Mouse (Mus musculus): ENCODE measurements around the gene Armc5.

Gene Armc5

GRCm38 (mm10) chr7:128246496-128247391 lies 9.6 kb downstream of the Armc5 start, which contains the start of gene Tgfb1i1:
Gene Tgfb1i1 (plus strand): TSS chr7:128246812.
- peak; percentile 77 for DNase-seq (ENCODE audit: low spot score)

GRCm38 (mm10) chr7:128247443-128247842 lies 10.3 kb downstream of the Armc5 start:
- DNase-seq (ENCODE audit: low spot score): peak; percentile 93

- no peak for DNase-seq (ENCODE audit: low spot score)
Measured at GRCm38 (mm10) chr7:128248081-128249042, 11.2 kb downstream of the Armc5 start.

GRCm38 (mm10) chr7:128249998-128250397 lies 12.9 kb downstream of the Armc5 start:
- no peak for DNase-seq (ENCODE audit: low spot score)

GRCm38 (mm10) chr7:128251946-128252345 lies 14.8 kb downstream of the Armc5 start:
- peak; percentile 35 for DNase-seq (ENCODE audit: low spot score)

- peak; percentile 70 for DNase-seq (ENCODE audit: low spot score)
Measured at GRCm38 (mm10) chr7:128252609-128253008, 15.5 kb downstream of the Armc5 start.

GRCm38 (mm10) chr7:128254978-128255377 lies 17.8 kb downstream of the Armc5 start:
- DNase-seq (ENCODE audit: low spot score): no peak

GRCm38 (mm10) chr7:128255757-128256156 lies 18.6 kb downstream of the Armc5 start:
- DNase-seq (ENCODE audit: low spot score): no peak

DNA sequence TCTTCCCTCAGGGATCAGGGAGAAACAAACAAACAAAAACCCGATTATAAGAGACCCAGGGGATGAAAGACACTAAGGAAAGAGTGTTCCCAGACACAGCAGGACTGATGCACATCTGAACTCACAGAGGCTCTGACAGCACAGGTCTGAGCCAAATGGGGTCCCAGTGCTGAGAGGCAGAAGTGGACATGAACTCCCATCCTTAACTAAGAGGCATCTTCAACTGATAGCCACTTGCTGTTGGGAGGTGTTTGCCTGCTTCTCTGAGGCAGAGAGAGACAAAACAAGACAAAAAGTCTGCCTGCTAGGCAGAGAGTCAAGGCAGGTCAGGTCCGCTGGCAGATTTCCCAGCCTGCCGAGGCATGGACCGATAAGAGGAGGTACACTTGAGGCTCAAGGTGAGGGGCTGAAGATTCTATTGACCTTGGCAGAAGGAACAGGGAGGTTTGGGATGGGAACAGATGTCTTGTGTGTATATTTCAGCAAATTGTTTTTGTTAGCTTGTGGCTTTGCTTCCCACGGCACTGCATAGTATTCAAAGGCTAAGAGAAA lies 19.7 kb downstream of the Armc5 start:
- DNase-seq (ENCODE audit: low spot score): peak; percentile 78

DNA sequence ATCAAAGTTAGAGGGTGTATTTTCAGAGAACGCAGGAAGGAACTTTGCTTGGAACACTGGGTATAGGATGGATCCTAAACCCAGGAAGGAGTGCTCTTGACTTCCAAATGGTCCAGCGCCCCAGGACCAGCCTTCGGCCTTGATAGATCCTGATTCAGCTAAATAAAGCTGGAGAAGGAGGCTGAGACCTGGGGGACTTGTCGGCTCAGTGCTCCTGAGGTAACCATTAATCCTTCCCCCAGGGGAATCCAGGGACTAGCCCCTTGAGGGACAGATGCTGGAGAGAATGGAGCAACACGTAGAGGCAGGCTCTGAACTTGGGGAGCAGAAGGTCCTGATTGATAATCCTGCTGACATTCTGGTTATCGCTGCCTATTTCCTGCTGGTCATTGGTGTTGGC lies 28.3 kb downstream of the Armc5 start, which contains the start of gene Slc5a2:
Gene Slc5a2, plus strand, starts transcription at position 247 of the 400 bp plus-strand sequence.
- DNase-seq (ENCODE audit: low spot score): no peak

- no peak for DNase-seq (ENCODE audit: low spot score)
Measured at GRCm38 (mm10) chr7:128266056-128266455, 28.9 kb downstream of the Armc5 start.

DNA sequence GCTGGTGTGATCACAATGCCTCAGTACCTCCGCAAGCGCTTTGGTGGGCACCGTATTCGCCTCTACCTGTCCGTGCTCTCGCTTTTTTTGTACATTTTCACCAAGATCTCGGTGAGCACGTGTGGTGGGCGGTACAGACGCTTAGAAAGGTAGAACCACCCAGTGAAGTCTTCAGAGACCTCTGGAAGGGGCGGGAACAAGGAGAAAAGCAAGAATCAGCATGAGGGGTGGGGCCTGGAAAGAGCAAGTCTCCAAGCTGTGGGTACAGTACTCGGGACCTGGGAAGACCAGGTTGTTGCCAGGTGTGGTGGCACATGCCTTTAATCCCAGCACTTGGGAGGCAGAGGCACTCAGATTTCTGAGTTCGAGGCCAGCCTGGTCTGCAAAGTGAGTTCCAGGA lies 30.2 kb downstream of the Armc5 start:
- DNase-seq (ENCODE audit: low spot score): no peak

- DNase-seq (ENCODE audit: low spot score): no peak
Measured at GRCm38 (mm10) chr7:128267813-128268212, 30.7 kb downstream of the Armc5 start.

- no peak for DNase-seq (ENCODE audit: low spot score)
Measured at GRCm38 (mm10) chr7:128270431-128270850, 33.3 kb downstream of the Armc5 start.

DNA sequence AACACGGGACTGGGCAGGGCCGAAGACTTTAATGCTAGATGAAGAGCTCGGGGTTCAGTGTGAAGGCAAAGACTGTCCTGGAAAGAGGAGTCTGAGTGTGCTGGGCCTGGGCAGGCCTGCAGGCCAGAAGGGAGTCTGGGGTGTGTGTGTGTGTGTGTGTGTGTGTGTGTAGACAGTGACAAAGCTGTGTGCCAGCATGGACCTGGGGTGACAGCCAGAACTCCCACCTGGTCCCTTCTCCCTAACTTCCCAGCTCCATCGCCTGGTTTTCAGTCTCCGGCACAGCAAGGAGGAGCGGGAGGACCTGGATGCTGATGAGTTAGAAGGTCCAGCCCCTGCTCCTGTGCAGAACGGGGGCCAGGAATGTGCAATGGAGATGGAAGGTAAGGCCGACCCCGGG lies 34.4 kb downstream of the Armc5 start:
- DNase-seq (ENCODE audit: low spot score): no peak

DNA sequence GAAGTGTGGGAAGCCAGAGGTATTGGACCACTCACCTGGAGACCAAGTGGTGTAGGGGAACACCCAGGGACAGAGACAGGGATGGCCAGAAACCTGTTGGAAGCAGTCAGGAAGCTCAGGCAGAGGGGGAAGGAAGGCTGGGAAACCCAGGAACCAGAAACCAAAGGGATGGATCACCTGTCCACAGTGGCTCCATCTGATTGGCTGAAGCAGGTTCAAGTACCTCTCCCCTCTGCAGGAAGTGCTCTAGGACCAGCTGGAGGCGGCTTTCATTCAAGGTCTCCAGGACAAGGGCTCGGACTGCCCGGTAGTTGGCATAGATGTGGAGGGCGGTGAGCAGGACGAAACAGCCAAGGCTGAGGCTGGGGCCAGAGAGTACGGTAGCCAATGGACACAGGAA lies 38.9 kb downstream of the Armc5 start:
- no peak for DNase-seq (ENCODE audit: low spot score)

GRCm38 (mm10) chr7:128279750-128280149 lies 42.6 kb downstream of the Armc5 start:
- DNase-seq (ENCODE audit: low spot score): no peak

DNA sequence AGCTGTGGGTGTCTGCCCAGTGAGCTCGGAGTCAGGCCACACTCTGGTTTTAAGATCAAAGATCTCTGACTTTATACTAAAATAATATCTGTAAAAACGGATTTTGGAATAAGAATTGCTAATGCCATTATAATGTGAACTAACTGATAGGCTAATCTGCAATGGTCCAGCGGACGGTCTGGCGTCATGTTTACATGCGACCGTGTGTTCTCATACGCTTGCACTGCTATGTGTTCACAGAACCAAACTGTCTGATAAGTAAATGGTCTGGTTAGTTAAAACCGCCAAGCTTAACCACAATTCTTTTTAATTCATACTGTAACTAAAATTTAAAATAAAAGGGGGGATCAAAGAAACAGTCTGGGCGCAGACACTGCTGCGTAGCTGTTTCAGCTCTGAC lies 44.6 kb downstream of the Armc5 start:
- no peak for DNase-seq (ENCODE audit: low spot score)

DNA sequence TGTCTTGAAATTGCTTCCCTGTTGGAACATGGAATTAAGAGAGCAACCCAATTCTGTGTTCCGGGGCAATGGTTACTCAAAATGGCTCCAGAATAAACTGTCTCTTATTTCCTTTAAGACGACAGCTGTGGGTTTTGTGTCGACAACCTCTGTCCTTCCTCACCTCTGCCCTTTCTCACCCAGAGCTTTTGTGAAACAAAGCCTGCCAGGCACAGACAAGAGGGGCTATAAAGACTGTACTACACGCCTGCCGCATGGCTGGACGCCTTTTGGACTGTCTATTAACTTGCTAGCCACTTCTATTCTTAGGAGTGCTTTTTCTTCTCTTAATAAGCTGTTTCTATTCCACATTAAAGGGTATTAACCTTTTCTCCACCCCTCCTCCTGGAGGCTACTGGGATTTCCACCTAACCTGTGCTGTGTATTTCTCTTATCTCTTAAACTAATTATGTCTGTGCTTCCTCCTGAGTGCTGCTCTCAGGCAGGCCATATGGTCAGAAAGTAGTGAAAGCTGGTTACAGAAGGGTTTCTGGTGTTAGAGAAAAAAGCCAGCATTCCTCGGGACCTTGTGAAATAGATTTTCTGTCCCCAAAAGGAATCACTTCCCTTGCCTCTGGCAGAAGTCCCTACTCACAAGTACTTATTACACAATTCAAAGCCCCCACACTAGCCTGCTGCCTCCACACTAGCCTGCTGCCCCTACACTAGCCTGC lies 45.5 kb downstream of the Armc5 start:
- DNase-seq (ENCODE audit: low spot score): peak; percentile 27

- DNase-seq (ENCODE audit: low spot score): no peak
Measured at GRCm38 (mm10) chr7:128284047-128284446, 46.9 kb downstream of the Armc5 start.

GRCm38 (mm10) chr7:128285060-128285459 lies 47.9 kb downstream of the Armc5 start:
- peak; percentile 41 for DNase-seq (ENCODE audit: low spot score)
